ENCODE assay signal across 41 mouse cellular contexts in the genomic region with DNA sequence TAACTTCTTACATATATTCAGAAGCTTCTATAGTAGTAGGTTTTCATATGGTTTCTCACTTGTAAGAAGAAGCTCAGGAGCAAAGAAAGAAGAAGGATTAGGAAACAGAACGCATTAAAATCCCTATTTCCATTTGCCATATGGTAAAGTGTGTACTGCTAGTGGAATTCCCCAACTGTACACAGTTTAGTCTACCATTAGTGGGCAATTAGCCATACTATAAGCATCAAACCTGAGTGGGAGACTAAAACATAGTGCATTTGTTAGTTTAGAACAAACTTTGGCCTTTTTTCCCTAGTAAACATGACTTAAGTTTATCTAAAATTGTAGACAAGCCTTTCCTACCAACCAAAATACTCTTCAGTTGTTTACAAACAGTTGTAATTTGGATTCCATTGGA. TPM values are rescaled to one million over a fixed set of nuclear protein-coding genes. Genes with fewer than 3 reads are reported as not detected.
"Had no signal": no experiment of that assay in that cellular context is flagged by ENCODE, and none has a peak within 500 bp of the region (broad histone marks: within the 10 kb centered on the region; RNA-seq: fewer than 3 reads in every experiment).

No protein-coding gene starts in this region.

- H3K9ac ChIP-seq: heart, embryonic 12.5 days; heart, embryonic 13.5 days; heart, embryonic 15.5 days; hindbrain, embryonic 12.5 days; hindbrain, embryonic 13.5 days; hindbrain, embryonic 14.5 days; hindbrain, embryonic 15.5 days; kidney, embryonic 15.5 days had no signal

- H3K9me3 ChIP-seq: heart, embryonic 10.5 days; heart, embryonic 12.5 days; heart, embryonic 13.5 days; heart, embryonic 15.5 days; hindbrain, embryonic 10.5 days; hindbrain, embryonic 12.5 days; hindbrain, embryonic 13.5 days; hindbrain, embryonic 15.5 days; kidney, embryonic 15.5 days had no signal

- H3K27ac ChIP-seq: heart, adult 2 months; heart, embryonic 10.5 days; heart, embryonic 13.5 days; heart, embryonic 15.5 days; hindbrain, embryonic 10.5 days; hindbrain, embryonic 12.5 days; hindbrain, embryonic 13.5 days; hindbrain, embryonic 14.5 days; hindbrain, embryonic 15.5 days; hindbrain, postnatal 0 days; kidney, embryonic 15.5 days; kidney, postnatal 0 days; layer of hippocampus, adult 2 months had no signal

- H3K4me2 ChIP-seq: heart, embryonic 11.5 days; heart, embryonic 12.5 days; heart, embryonic 13.5 days; heart, embryonic 15.5 days; hindbrain, embryonic 12.5 days; hindbrain, embryonic 13.5 days; hindbrain, embryonic 14.5 days; hindbrain, embryonic 15.5 days; kidney, embryonic 15.5 days had no signal

- H3K4me1 ChIP-seq: heart, embryonic 10.5 days; heart, embryonic 12.5 days; heart, embryonic 13.5 days; heart, embryonic 15.5 days; hindbrain, embryonic 10.5 days; hindbrain, embryonic 12.5 days; hindbrain, embryonic 13.5 days; hindbrain, embryonic 15.5 days; kidney, embryonic 15.5 days had no signal

- H3K27me3 ChIP-seq: heart, embryonic 12.5 days; heart, embryonic 13.5 days; heart, embryonic 15.5 days; hindbrain, embryonic 12.5 days; hindbrain, embryonic 13.5 days; hindbrain, embryonic 15.5 days; kidney, embryonic 15.5 days had no signal

- H3K36me3 ChIP-seq: heart, embryonic 10.5 days; heart, embryonic 12.5 days; heart, embryonic 13.5 days; heart, embryonic 15.5 days; hindbrain, embryonic 10.5 days; hindbrain, embryonic 12.5 days; hindbrain, embryonic 13.5 days; hindbrain, embryonic 15.5 days; kidney, embryonic 15.5 days had no signal

- H3K4me3 ChIP-seq: heart, adult 2 months; heart, embryonic 10.5 days; heart, embryonic 12.5 days; heart, embryonic 13.5 days; heart, embryonic 15.5 days; hindbrain, embryonic 10.5 days; hindbrain, embryonic 12.5 days; hindbrain, embryonic 13.5 days; hindbrain, embryonic 15.5 days; kidney, embryonic 15.5 days; layer of hippocampus, adult 2 months had no signal

- DNase-seq: heart, adult 2 months; heart, postnatal 10 days; heart, postnatal 14 days; heart, postnatal 36 days; heart, postnatal 4 days; kidney, adult 11 months; kidney, adult 18-20 months; kidney, adult 2 months; kidney, adult 8-10 months; kidney, adult 9 months; kidney, postnatal 10 days; kidney, postnatal 14 days; kidney, postnatal 25 days; kidney, postnatal 36 days; kidney, postnatal 4 days; layer of hippocampus, adult 9-11 months; layer of hippocampus, postnatal 36 days had no signal

- ATAC-seq: hindbrain, embryonic 16.5 days; hindbrain, postnatal 0 days; inflammation-experienced regulatory T-cells, adult 6 months; intestine, postnatal 0 days had no signal

RNA-seq across cellular contexts. Expression of a gene that starts 33.4 kb away (rescaled TPM):
- polyA plus RNA-seq: heart, adult 2 months; heart, embryonic 10.5 days; heart, embryonic 11.5 days; heart, embryonic 12.5 days; heart, embryonic 13.5 days; heart, embryonic 14.5 days; heart, embryonic 15.5 days; heart, postnatal 0 days; hindbrain, embryonic 10.5 days; hindbrain, embryonic 11.5 days; hindbrain, embryonic 12.5 days; hindbrain, embryonic 13.5 days; hindbrain, embryonic 14.5 days; hindbrain, embryonic 15.5 days; hindbrain, embryonic 16.5 days; hindbrain, postnatal 0 days; inflammation-experienced regulatory T-cells, adult 6 months; intestine, embryonic 14.5 days; intestine, postnatal 0 days; kidney, adult 2 months; kidney, embryonic 14.5 days; kidney, embryonic 15.5 days; kidney, embryonic 16.5 days; kidney, postnatal 0 days; large intestine, adult 2 months had no signal
